Mouse (Mus musculus): ENCODE data around the gene Gm10722. TPM values are rescaled to one million over a fixed set of nuclear protein-coding genes. Genes with fewer than 3 reads are reported as not detected.
"Not testable (repeated sequence)": the region's sequence is repeated elsewhere in the genome, so short reads cannot be mapped to it uniquely, and the experiment has no call there.

The Gm10722 gene
- total and polyA plus RNA-seq, 2 experiments from 2014 or later, result not detected

GRCm38 (mm10) chr9:3030677-3031318 lies 30.1 kb downstream of the Gm10722 start:
- peak; percentile 81 for DNase-seq (ENCODE audit: low spot score)
- 56% methylated on average over 2 of the region's 10 CpGs for WGBS
- H3K27me3 ChIP-seq (ENCODE audit: control insufficient read depth, insufficient read depth, low read length); H3K4me2 ChIP-seq (ENCODE audit: low read depth, low read length); H3K36me3 ChIP-seq (replicated peaks; ENCODE audit: control insufficient read depth, insufficient read depth, low read length); H3K4me1 ChIP-seq (ENCODE audit: control insufficient read depth, insufficient read depth); H3K4me3 ChIP-seq (ENCODE audit: low read depth, low read length); H3K9ac ChIP-seq (replicated peaks; ENCODE audit: low read depth, low read length); H3K27ac ChIP-seq (ENCODE audit: low read depth); H3K9me3 ChIP-seq (replicated peaks; ENCODE audit: control insufficient read depth, low read length): not testable (repeated sequence)
- ATAC-seq (ENCODE audit: insufficient read depth, low read depth), result 0 out of 2 replicates have a peak, but pooled peaks have one; percentile 22

DNA sequence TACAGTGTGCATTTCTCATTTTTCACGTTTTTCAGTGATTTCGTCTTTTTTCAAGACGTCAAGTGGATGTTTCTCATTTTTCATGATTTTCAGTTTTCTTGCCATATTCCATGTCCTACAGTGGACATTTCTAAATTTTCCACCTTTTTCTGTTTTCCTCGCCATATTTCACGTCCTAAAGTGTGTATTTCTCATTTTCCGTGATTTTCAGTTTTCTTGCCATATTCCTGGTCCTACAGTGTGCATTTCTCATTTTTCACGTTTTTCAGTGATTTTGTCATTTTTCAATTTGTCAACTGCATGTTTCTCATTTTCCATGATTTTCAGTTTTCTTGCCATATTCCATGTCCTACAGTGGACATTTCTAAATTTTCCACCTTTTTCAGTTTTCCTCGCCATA lies 33.6 kb downstream of the Gm10722 start, which contains the start of gene Gm17535:
TSS of gene Gm17535 (plus strand) at position 301 of the 400 bp plus-strand sequence.
- not testable (repeated sequence) for H3K9me3 ChIP-seq (replicated peaks; ENCODE audit: control insufficient read depth, low read length); H3K9ac ChIP-seq (replicated peaks; ENCODE audit: low read depth, low read length); ATAC-seq (ENCODE audit: insufficient read depth, low read depth); H3K27me3 ChIP-seq (ENCODE audit: control insufficient read depth, insufficient read depth, low read length); H3K27ac ChIP-seq (ENCODE audit: low read depth); DNase-seq (ENCODE audit: low spot score); H3K4me3 ChIP-seq (ENCODE audit: low read depth, low read length); H3K4me1 ChIP-seq (ENCODE audit: control insufficient read depth, insufficient read depth); H3K36me3 ChIP-seq (replicated peaks; ENCODE audit: control insufficient read depth, insufficient read depth, low read length); H3K4me2 ChIP-seq (ENCODE audit: low read depth, low read length)
- no CpG with 5 or more reads among the region's 8 CpGs for WGBS

DNA sequence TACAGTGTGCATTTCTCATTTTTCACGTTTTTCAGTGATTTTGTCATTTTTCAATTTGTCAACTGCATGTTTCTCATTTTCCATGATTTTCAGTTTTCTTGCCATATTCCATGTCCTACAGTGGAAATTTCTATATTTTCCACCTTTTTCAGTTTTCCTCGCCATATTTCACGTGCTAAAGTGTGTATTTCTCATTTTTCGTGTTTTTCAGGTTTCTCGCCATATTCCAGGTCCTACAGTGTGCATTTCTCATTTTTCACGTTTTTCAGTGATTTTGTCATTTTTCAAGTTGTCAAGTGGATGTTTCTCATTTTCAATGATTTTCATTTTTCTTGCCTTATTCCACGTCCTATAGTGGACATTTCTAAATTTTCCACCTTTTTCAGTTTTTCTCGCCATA lies 35.9 kb downstream of the Gm10722 start, which contains the start of gene Gm10715:
TSS of gene Gm10715 (plus strand) at position 301 of the 400 bp plus-strand sequence.
- H3K27ac ChIP-seq (ENCODE audit: low read depth); H3K4me2 ChIP-seq (ENCODE audit: low read depth, low read length); H3K27me3 ChIP-seq (ENCODE audit: control insufficient read depth, insufficient read depth, low read length); ATAC-seq (ENCODE audit: insufficient read depth, low read depth); H3K36me3 ChIP-seq (replicated peaks; ENCODE audit: control insufficient read depth, insufficient read depth, low read length); H3K9me3 ChIP-seq (replicated peaks; ENCODE audit: control insufficient read depth, low read length); H3K9ac ChIP-seq (replicated peaks; ENCODE audit: low read depth, low read length); H3K4me3 ChIP-seq (ENCODE audit: low read depth, low read length); H3K4me1 ChIP-seq (ENCODE audit: control insufficient read depth, insufficient read depth); DNase-seq (ENCODE audit: low spot score): not testable (repeated sequence)
- 70% methylated on average over 6 of the region's 8 CpGs for WGBS

DNA sequence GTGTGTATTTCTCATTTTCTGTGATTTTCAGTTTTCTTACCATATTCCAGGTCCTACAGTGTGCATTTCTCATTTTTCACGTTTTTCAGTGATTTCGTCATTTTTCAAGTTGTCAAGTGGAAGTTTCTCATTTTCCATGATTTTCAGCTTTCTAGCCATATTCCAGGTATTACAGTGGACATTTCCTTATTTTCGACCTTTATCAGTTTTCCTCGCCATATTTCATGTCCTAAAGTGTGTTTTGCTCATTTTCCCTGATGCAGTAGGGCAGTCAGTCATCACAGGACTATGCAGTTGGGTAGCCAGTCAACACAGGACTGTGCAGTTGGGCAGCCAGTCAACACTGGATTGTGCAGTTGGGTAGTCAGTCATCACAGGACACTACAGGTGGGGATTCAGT lies 37.4 kb downstream of the Gm10722 start:
- H3K27me3 ChIP-seq (ENCODE audit: control insufficient read depth, insufficient read depth, low read length), result not testable (repeated sequence)
- WGBS, result 51% methylated on average over 4 of the region's 4 CpGs

More for the DNA sequence above, 37.4 kb downstream of the Gm10722 start:
- H3K27ac ChIP-seq (ENCODE audit: low read depth); H3K9ac ChIP-seq (replicated peaks; ENCODE audit: low read depth, low read length); H3K4me2 ChIP-seq (ENCODE audit: low read depth, low read length); H3K36me3 ChIP-seq (replicated peaks; ENCODE audit: control insufficient read depth, insufficient read depth, low read length); DNase-seq (ENCODE audit: low spot score); H3K4me3 ChIP-seq (ENCODE audit: low read depth, low read length); ATAC-seq (ENCODE audit: insufficient read depth, low read depth); H3K4me1 ChIP-seq (ENCODE audit: control insufficient read depth, insufficient read depth); H3K9me3 ChIP-seq (replicated peaks; ENCODE audit: control insufficient read depth, low read length): not testable (repeated sequence)

Small RNA genes lying within 50 kb of the gene (microRNA-seq; reads per million reads assigned to microRNA genes)
- not detected for gene Mir101c

Other genes starting within 250 kb of the Gm10722 start
- gene Gm11168, start 2.4 kb downstream of the Gm10722 start, total RNA-seq (2014; rRNA removed; ENCODE audit: low replicate concordance), result not detected in 2 replicates
- not detected in 2 replicates for gene Gm11168, start 2.4 kb downstream of the Gm10722 start, polyA plus RNA-seq (2015; fragmentation: Nextera tagmentation; extraction: Ambion mirVana)
- gene Gm10721, start 12.2 kb downstream of the Gm10722 start, total RNA-seq (2014; rRNA removed; ENCODE audit: low replicate concordance), result not detected in 2 replicates
- not detected in 2 replicates for gene Gm10721, start 12.2 kb downstream of the Gm10722 start, polyA plus RNA-seq (2015; fragmentation: Nextera tagmentation; extraction: Ambion mirVana)
- gene Gm10720, start 14.7 kb downstream of the Gm10722 start, total RNA-seq (2014; rRNA removed; ENCODE audit: low replicate concordance), result not detected in 2 replicates
- not detected in 2 replicates for gene Gm10720, start 14.7 kb downstream of the Gm10722 start, polyA plus RNA-seq (2015; fragmentation: Nextera tagmentation; extraction: Ambion mirVana)
- not detected in 2 replicates for gene Gm10719, start 16.5 kb downstream of the Gm10722 start, total RNA-seq (2014; rRNA removed; ENCODE audit: low replicate concordance)
- 0.19 TPM in 1 of 2 replicates, not detected in the other for gene Gm10719, start 16.5 kb downstream of the Gm10722 start, polyA plus RNA-seq (2015; fragmentation: Nextera tagmentation; extraction: Ambion mirVana)
- not detected in 2 replicates for gene Gm10718, start 22.6 kb downstream of the Gm10722 start, total RNA-seq (2014; rRNA removed; ENCODE audit: low replicate concordance)
- gene Gm10718, start 22.6 kb downstream of the Gm10722 start, polyA plus RNA-seq (2015; fragmentation: Nextera tagmentation; extraction: Ambion mirVana), result 0.38 and 0.87 TPM in 2 replicates
- not detected in 2 replicates for gene Gm10717, start 24.5 kb downstream of the Gm10722 start, total RNA-seq (2014; rRNA removed; ENCODE audit: low replicate concordance)
- gene Gm10717, start 24.5 kb downstream of the Gm10722 start, polyA plus RNA-seq (2015; fragmentation: Nextera tagmentation; extraction: Ambion mirVana), result 0.29 and 0.38 TPM in 2 replicates
- not detected in 2 replicates for gene Gm17535, start 33.7 kb downstream of the Gm10722 start, total RNA-seq (2014; rRNA removed; ENCODE audit: low replicate concordance)
- not detected in 2 replicates for gene Gm17535, start 33.7 kb downstream of the Gm10722 start, polyA plus RNA-seq (2015; fragmentation: Nextera tagmentation; extraction: Ambion mirVana)
- gene Gm10715, start 36.0 kb downstream of the Gm10722 start, total RNA-seq (2014; rRNA removed; ENCODE audit: low replicate concordance), result not detected in 2 replicates
- gene Gm10715, start 36.0 kb downstream of the Gm10722 start, polyA plus RNA-seq (2015; fragmentation: Nextera tagmentation; extraction: Ambion mirVana), result not detected in 2 replicates

Data from heart, postnatal 0 days (tissue).